Mouse (Mus musculus) myocyte (in vitro differentiated cells): Measurements from ENCODE around the gene Dcaf8.

Experiments used
- CEBPB ChIP-seq: IDR thresholded peaks from 2 replicates; pipeline ENCODE4 v1.6.1; 2011; ENCODE audit warnings: mild to moderate bottlenecking, moderate library complexity; ENCODE audit not compliant: poor library complexity, insufficient read depth, severe bottlenecking
- E2F4 ChIP-seq: IDR thresholded peaks from one replicate; pipeline ENCODE4 v1.6.1; 2011; ENCODE audit warnings: mild to moderate bottlenecking, control low read depth, moderate library complexity; ENCODE audit not compliant: insufficient read depth
- MAX ChIP-seq: IDR thresholded peaks from one replicate; pipeline ENCODE4 v1.6.1; 2011; ENCODE audit warnings: low read depth, mild to moderate bottlenecking, control low read depth
- MYOD1 ChIP-seq, 3 experiments: IDR thresholded peaks; one replicate each; pipeline ENCODE4 v1.6.1; 2011; ENCODE audit warnings: control low read depth in 2 of 3, low read depth in 2 of 3, mild to moderate bottlenecking in 2 of 3, moderate library complexity in 1 of 3; ENCODE audit not compliant: insufficient read length in 2 of 3, control insufficient read depth in 1 of 3
- POLR2A ChIP-seq: IDR thresholded peaks from one replicate; pipeline ENCODE4 v1.6.1; 2011; ENCODE audit warnings: low read depth, mild to moderate bottlenecking, control low read depth, moderate library complexity; ENCODE audit not compliant: insufficient read length
- POLR2AphosphoS2 ChIP-seq: IDR thresholded peaks from one replicate; pipeline ENCODE4 v1.6.1; 2011; ENCODE audit warnings: low read depth, control low read depth; ENCODE audit not compliant: insufficient read length
- REST ChIP-seq: IDR thresholded peaks from one replicate; pipeline ENCODE4 v1.6.1; 2011; ENCODE audit warnings: mild to moderate bottlenecking, control low read depth, moderate library complexity; ENCODE audit not compliant: insufficient read depth, insufficient read length
- SRF ChIP-seq: IDR thresholded peaks from one replicate; pipeline ENCODE4 v1.6.1; 2011; ENCODE audit warnings: low read depth; ENCODE audit not compliant: control insufficient read depth, insufficient read length
- TCF12 ChIP-seq: IDR thresholded peaks from one replicate; pipeline ENCODE4 v1.6.1; 2011; ENCODE audit warnings: mild to moderate bottlenecking, control low read depth; ENCODE audit not compliant: poor library complexity, insufficient read depth, severe bottlenecking

GRCm38 (mm10) chr1:172207111-172207584, 59.3 kb downstream of the Dcaf8 start:
- TF ChIP-seq MYOD1 (IDR thresholded peaks at IDR 0.05; ENCODE audit: control insufficient read depth in 1 of 3, insufficient read length in 2 of 3, low read depth in 2 of 3) (no peak), TCF12 (no peak), POLR2A (no peak), CEBPB (no peak), MAX (no peak), SRF (no peak), POLR2AphosphoS2 (no peak), E2F4 (no peak), REST (no peak)
